Mouse (Mus musculus): ENCODE results near the gene Glis3. TPM values are rescaled to one million over a fixed set of nuclear protein-coding genes. Genes with fewer than 3 reads are reported as not detected.

Gene Glis3
- polyA plus RNA-seq, 1 experiment from 2014 or later, result 3.8 TPM

GRCm38 (mm10) chr19:28683346-28683745, 3.5 kb upstream of the Glis3 start:
- Histone ChIP-seq H3K27me3 (peaks cover 30% of the 10 kb centered on the region), H3K36me3 (no peaks in the 10 kb centered on the region), H3K4me1 (replicated peaks) (peaks cover 20% of the 10 kb centered on the region), H3K9ac (replicated peaks) (no peak overlapping the region), H3K9me3 (no peaks in the 10 kb centered on the region), H3K4me3 (replicated peaks) (no peak overlapping the region), H3K4me2 (no peak overlapping the region), H3K27ac (no peak overlapping the region)
- WGBS, result 94% methylated on average over 4 of the region's 4 CpGs
- no peak for ATAC-seq (ENCODE audit: insufficient number of reproducible peaks, insufficient read depth, low FRiP score, low TSS enrichment, low read depth)

- no peaks in the 10 kb centered on the region for H3K36me3 ChIP-seq
- no peak; the same call in 1 of the 2 replicates for ATAC-seq (ENCODE audit: insufficient number of reproducible peaks, insufficient read depth, low FRiP score, low TSS enrichment, low read depth)
- peak overlapping the region; percentile 69 for H3K9ac ChIP-seq (replicated peaks)
- no peaks in the 10 kb centered on the region for H3K9me3 ChIP-seq
- H3K4me2 ChIP-seq, result peak overlapping the region; percentile 97
- peak overlapping the region; percentile 31; the same call in 1 of the 2 replicates for H3K27ac ChIP-seq
- WGBS, result under 1% methylated on average over 28 of the region's 28 CpGs
- peaks cover 45% of the 10 kb centered on the region for H3K27me3 ChIP-seq
- peaks cover 25% of the 10 kb centered on the region for H3K4me1 ChIP-seq (replicated peaks)
- H3K4me3 ChIP-seq (replicated peaks), result peak overlapping the region; percentile 62
Measured at GRCm38 (mm10) chr19:28679291-28679775, 544 bp downstream of the Glis3 start.

GRCm38 (mm10) chr19:28678646-28679270, 1.1 kb downstream of the Glis3 start:
- Histone ChIP-seq H3K9ac (replicated peaks) (peak overlapping the region; percentile 69), H3K27me3 (peaks cover 43% of the 10 kb centered on the region), H3K36me3 (no peaks in the 10 kb centered on the region), H3K4me3 (replicated peaks) (peak overlapping the region; percentile 62), H3K4me1 (replicated peaks) (peaks cover 25% of the 10 kb centered on the region), H3K9me3 (no peaks in the 10 kb centered on the region), H3K27ac (no peak overlapping the region), H3K4me2 (peak overlapping the region; percentile 97)
- WGBS, result under 1% methylated on average over 30 of the region's 30 CpGs
- ATAC-seq (ENCODE audit: insufficient number of reproducible peaks, insufficient read depth, low FRiP score, low TSS enrichment, low read depth), result no peak

- WGBS, result under 1% methylated on average over 32 of the region's 32 CpGs
- Histone ChIP-seq H3K4me2 (peak overlapping the region; percentile 97), H3K4me1 (replicated peaks) (peaks cover 25% of the 10 kb centered on the region), H3K27ac (no peak overlapping the region), H3K9me3 (no peaks in the 10 kb centered on the region), H3K4me3 (replicated peaks) (peak overlapping the region; percentile 62), H3K36me3 (no peaks in the 10 kb centered on the region), H3K27me3 (peaks cover 39% of the 10 kb centered on the region), H3K9ac (replicated peaks) (peak overlapping the region; percentile 54)
- ATAC-seq (ENCODE audit: insufficient number of reproducible peaks, insufficient read depth, low FRiP score, low TSS enrichment, low read depth), result 0 out of 2 replicates have a peak, but pooled peaks have one; percentile 54
Measured at GRCm38 (mm10) chr19:28677728-28678438, 2.0 kb downstream of the Glis3 start.

- no peak for ATAC-seq (ENCODE audit: insufficient number of reproducible peaks, insufficient read depth, low FRiP score, low TSS enrichment, low read depth)
- H3K4me2 ChIP-seq, result peak overlapping the region; percentile 97
- H3K36me3 ChIP-seq, result no peaks in the 10 kb centered on the region
- H3K9ac ChIP-seq (replicated peaks), result 0 out of 2 replicates have a peak overlapping the region, but pooled peaks have one; percentile 54
- peaks cover 25% of the 10 kb centered on the region for H3K4me1 ChIP-seq (replicated peaks)
- H3K27me3 ChIP-seq, result peaks cover 39% of the 10 kb centered on the region
- 37% methylated on average over 8 of the region's 8 CpGs for WGBS
- H3K9me3 ChIP-seq, result no peaks in the 10 kb centered on the region
- no peak overlapping the region for H3K27ac ChIP-seq
- H3K4me3 ChIP-seq (replicated peaks), result peak overlapping the region; percentile 62
Measured at GRCm38 (mm10) chr19:28677045-28677727, 2.7 kb downstream of the Glis3 start.

- Histone ChIP-seq H3K9ac (replicated peaks) (no peak overlapping the region), H3K9me3 (no peaks in the 10 kb centered on the region), H3K4me3 (replicated peaks) (no peak overlapping the region), H3K4me1 (replicated peaks) (peaks cover 7% of the 10 kb centered on the region; the same call in 1 of the 2 replicates), H3K27ac (no peak overlapping the region), H3K27me3 (peaks cover 10% of the 10 kb centered on the region; the same call in 1 of the 2 replicates), H3K4me2 (no peak overlapping the region), H3K36me3 (peaks cover 6% of the 10 kb centered on the region; the same call in 1 of the 2 replicates)
- no peak for ATAC-seq (ENCODE audit: insufficient number of reproducible peaks, insufficient read depth, low FRiP score, low TSS enrichment, low read depth)
- WGBS, result 89% methylated on average over 9 of the region's 9 CpGs
Measured at GRCm38 (mm10) chr19:28663781-28664180, 16.1 kb downstream of the Glis3 start.

- H3K27ac ChIP-seq, result no peak overlapping the region
- no peak overlapping the region for H3K4me3 ChIP-seq (replicated peaks)
- H3K9me3 ChIP-seq, result no peaks in the 10 kb centered on the region
- no peak for ATAC-seq (ENCODE audit: insufficient number of reproducible peaks, insufficient read depth, low FRiP score, low TSS enrichment, low read depth)
- no peak overlapping the region for H3K9ac ChIP-seq (replicated peaks)
- no peak overlapping the region for H3K4me2 ChIP-seq
- peaks cover 10% of the 10 kb centered on the region; the same call in 1 of the 2 replicates for H3K27me3 ChIP-seq
- peaks cover 6% of the 10 kb centered on the region; the same call in 1 of the 2 replicates for H3K36me3 ChIP-seq
- 58% methylated on average over 10 of the region's 10 CpGs for WGBS
- H3K4me1 ChIP-seq (replicated peaks), result peaks cover 7% of the 10 kb centered on the region; the same call in 1 of the 2 replicates
Measured at GRCm38 (mm10) chr19:28663148-28663547, 16.7 kb downstream of the Glis3 start.

- peaks cover 7% of the 10 kb centered on the region; the same call in 1 of the 2 replicates for H3K4me1 ChIP-seq (replicated peaks)
- H3K9me3 ChIP-seq, result no peaks in the 10 kb centered on the region
- ATAC-seq (ENCODE audit: insufficient number of reproducible peaks, insufficient read depth, low FRiP score, low TSS enrichment, low read depth), result no peak
- peaks cover 6% of the 10 kb centered on the region; the same call in 1 of the 2 replicates for H3K36me3 ChIP-seq
- no peak overlapping the region for H3K4me2 ChIP-seq
- 56% methylated on average over 8 of the region's 8 CpGs for WGBS
- peaks cover 10% of the 10 kb centered on the region; the same call in 1 of the 2 replicates for H3K27me3 ChIP-seq
- H3K4me3 ChIP-seq (replicated peaks), result no peak overlapping the region
- no peak overlapping the region for H3K9ac ChIP-seq (replicated peaks)
- H3K27ac ChIP-seq, result no peak overlapping the region
Measured at GRCm38 (mm10) chr19:28662474-28662873, 17.4 kb downstream of the Glis3 start.

GRCm38 (mm10) chr19:28660912-28661311, 19.0 kb downstream of the Glis3 start:
- peaks cover 6% of the 10 kb centered on the region; the same call in 1 of the 2 replicates for H3K36me3 ChIP-seq
- H3K4me2 ChIP-seq, result no peak overlapping the region
- ATAC-seq (ENCODE audit: insufficient number of reproducible peaks, insufficient read depth, low FRiP score, low TSS enrichment, low read depth), result no peak
- H3K27ac ChIP-seq, result no peak overlapping the region
- 49% methylated on average over 7 of the region's 7 CpGs for WGBS
- peaks cover 12% of the 10 kb centered on the region; the same call in 1 of the 2 replicates for H3K4me1 ChIP-seq (replicated peaks)
- H3K9ac ChIP-seq (replicated peaks), result no peak overlapping the region
- peaks cover 10% of the 10 kb centered on the region; the same call in 1 of the 2 replicates for H3K27me3 ChIP-seq
- no peaks in the 10 kb centered on the region for H3K9me3 ChIP-seq
- no peak overlapping the region for H3K4me3 ChIP-seq (replicated peaks)

GRCm38 (mm10) chr19:28657686-28658195, 22.1 kb downstream of the Glis3 start:
- Histone ChIP-seq H3K4me2 (no peak overlapping the region), H3K27me3 (peaks cover 9% of the 10 kb centered on the region; the same call in 1 of the 2 replicates), H3K36me3 (no peaks in the 10 kb centered on the region), H3K9me3 (no peaks in the 10 kb centered on the region), H3K4me3 (replicated peaks) (no peak overlapping the region), H3K9ac (replicated peaks) (no peak overlapping the region), H3K4me1 (replicated peaks) (peaks cover 17% of the 10 kb centered on the region), H3K27ac (no peak overlapping the region)
- ATAC-seq (ENCODE audit: insufficient number of reproducible peaks, insufficient read depth, low FRiP score, low TSS enrichment, low read depth), result no peak
- 74% methylated on average over 5 of the region's 5 CpGs for WGBS
